Mouse (Mus musculus): Measurements from ENCODE around the gene Skint2.

Skint2 gene

GRCm38 (mm10) chr4:112556894-112557293 lies at the start of gene Skint2:
Gene Skint2, plus strand, starts transcription at chr4:112557194.
- DNase-seq, result no peak
